Mouse (Mus musculus): ENCODE data around the gene Gata2. TPM values are rescaled to one million over a fixed set of nuclear protein-coding genes. Genes with fewer than 3 reads are reported as not detected.

Gene Gata2
- polyA plus RNA-seq, 1 experiment from 2014 or later = 28.3 TPM

GRCm38 (mm10) chr6:88190310-88191023 lies 3.2 kb upstream of the Gata2 start:
- Histone ChIP-seq H3K27me3 (ENCODE audit: control insufficient read depth, insufficient read depth, low read length) (peaks cover 72% of the 10 kb centered on the region), H3K4me2 (ENCODE audit: low read depth, low read length) (peak overlapping the region; percentile 13; the same call in 1 of the 2 replicates), H3K4me3 (ENCODE audit: low read depth, low read length) (peak overlapping the region; percentile 42), H3K36me3 (replicated peaks; ENCODE audit: control insufficient read depth, insufficient read depth, low read depth, low read length) (no peaks in the 10 kb centered on the region), H3K9me3 (replicated peaks; ENCODE audit: control insufficient read depth, low read length) (no peaks in the 10 kb centered on the region), H3K27ac (replicated peaks; ENCODE audit: low read depth, low read length) (no peak overlapping the region), H3K9ac (replicated peaks; ENCODE audit: low read length) (peak overlapping the region; percentile 18; the same call in 1 of the 2 replicates), H3K4me1 (ENCODE audit: control insufficient read depth, insufficient read depth, low read length) (peaks cover 15% of the 10 kb centered on the region)
- 2% methylated on average over 49 of the region's 49 CpGs for WGBS
- DNase-seq (ENCODE audit: low spot score) (no peak), ATAC-seq (replicated peaks; ENCODE audit: insufficient number of reproducible peaks, low FRiP score, low TSS enrichment, low read depth) (peak; percentile 17; the same call in 1 of the 2 replicates)

- Histone ChIP-seq H3K27me3 (ENCODE audit: control insufficient read depth, insufficient read depth, low read length) (peaks cover 76% of the 10 kb centered on the region), H3K4me1 (ENCODE audit: control insufficient read depth, insufficient read depth, low read length) (peaks cover 15% of the 10 kb centered on the region), H3K27ac (replicated peaks; ENCODE audit: low read depth, low read length) (no peak overlapping the region), H3K4me3 (ENCODE audit: low read depth, low read length) (no peak overlapping the region), H3K36me3 (replicated peaks; ENCODE audit: control insufficient read depth, insufficient read depth, low read depth, low read length) (no peaks in the 10 kb centered on the region), H3K9ac (replicated peaks; ENCODE audit: low read length) (no peak overlapping the region; the same call in 1 of the 2 replicates), H3K4me2 (ENCODE audit: low read depth, low read length) (no peak overlapping the region), H3K9me3 (replicated peaks; ENCODE audit: control insufficient read depth, low read length) (no peaks in the 10 kb centered on the region)
- no peak for DNase-seq (ENCODE audit: low spot score)
- ATAC-seq (replicated peaks; ENCODE audit: insufficient number of reproducible peaks, low FRiP score, low TSS enrichment, low read depth) = no peak
- WGBS = 8% methylated on average over 6 of the region's 6 CpGs
These were observed 2.7 kb upstream of the Gata2 start for GRCm38 (mm10) chr6:88191024-88191365.

GRCm38 (mm10) chr6:88191411-88192070 lies 2.1 kb upstream of the Gata2 start:
- Histone ChIP-seq H3K36me3 (replicated peaks; ENCODE audit: control insufficient read depth, insufficient read depth, low read depth, low read length) (no peaks in the 10 kb centered on the region), H3K4me2 (ENCODE audit: low read depth, low read length) (no peak overlapping the region), H3K27ac (replicated peaks; ENCODE audit: low read depth, low read length) (no peak overlapping the region), H3K9me3 (replicated peaks; ENCODE audit: control insufficient read depth, low read length) (no peaks in the 10 kb centered on the region), H3K4me3 (ENCODE audit: low read depth, low read length) (no peak overlapping the region), H3K27me3 (ENCODE audit: control insufficient read depth, insufficient read depth, low read length) (peaks cover 79% of the 10 kb centered on the region), H3K9ac (replicated peaks; ENCODE audit: low read length) (no peak overlapping the region), H3K4me1 (ENCODE audit: control insufficient read depth, insufficient read depth, low read length) (peaks cover 15% of the 10 kb centered on the region)
- 15% methylated on average over 4 of the region's 4 CpGs for WGBS
- DNase-seq (ENCODE audit: low spot score) (no peak), ATAC-seq (replicated peaks; ENCODE audit: insufficient number of reproducible peaks, low FRiP score, low TSS enrichment, low read depth) (no peak)

- Histone ChIP-seq H3K27me3 (ENCODE audit: control insufficient read depth, insufficient read depth, low read length) (peaks cover 89% of the 10 kb centered on the region), H3K4me2 (ENCODE audit: low read depth, low read length) (no peak overlapping the region), H3K9me3 (replicated peaks; ENCODE audit: control insufficient read depth, low read length) (no peaks in the 10 kb centered on the region), H3K27ac (replicated peaks; ENCODE audit: low read depth, low read length) (no peak overlapping the region), H3K36me3 (replicated peaks; ENCODE audit: control insufficient read depth, insufficient read depth, low read depth, low read length) (no peaks in the 10 kb centered on the region), H3K4me1 (ENCODE audit: control insufficient read depth, insufficient read depth, low read length) (peaks cover 21% of the 10 kb centered on the region), H3K9ac (replicated peaks; ENCODE audit: low read length) (no peak overlapping the region), H3K4me3 (ENCODE audit: low read depth, low read length) (no peak overlapping the region)
- 10% methylated on average over 8 of the region's 8 CpGs for WGBS
- no peak for ATAC-seq (replicated peaks; ENCODE audit: insufficient number of reproducible peaks, low FRiP score, low TSS enrichment, low read depth)
- DNase-seq (ENCODE audit: low spot score) = no peak
These were observed 935 bp upstream of the Gata2 start for GRCm38 (mm10) chr6:88192756-88193155.

GRCm38 (mm10) chr6:88194053-88194977 lies 624 bp downstream of the Gata2 start:
- ATAC-seq (replicated peaks; ENCODE audit: insufficient number of reproducible peaks, low FRiP score, low TSS enrichment, low read depth) = no peak
- no peak overlapping the region for H3K27ac ChIP-seq (replicated peaks; ENCODE audit: low read depth, low read length)
- H3K4me2 ChIP-seq (ENCODE audit: low read depth, low read length) = peak overlapping the region; percentile 83
- peak overlapping the region; percentile 55 for H3K9ac ChIP-seq (replicated peaks; ENCODE audit: low read length)
- peaks cover 21% of the 10 kb centered on the region for H3K4me1 ChIP-seq (ENCODE audit: control insufficient read depth, insufficient read depth, low read length)
- peak overlapping the region; percentile 38 for H3K4me3 ChIP-seq (ENCODE audit: low read depth, low read length)
- peak; percentile 61 for DNase-seq (ENCODE audit: low spot score)
- WGBS = 1% methylated on average over 58 of the region's 58 CpGs
- no peaks in the 10 kb centered on the region for H3K9me3 ChIP-seq (replicated peaks; ENCODE audit: control insufficient read depth, low read length)
- peaks cover 89% of the 10 kb centered on the region for H3K27me3 ChIP-seq (ENCODE audit: control insufficient read depth, insufficient read depth, low read length)
- H3K36me3 ChIP-seq (replicated peaks; ENCODE audit: control insufficient read depth, insufficient read depth, low read depth, low read length) = no peaks in the 10 kb centered on the region

- Histone ChIP-seq H3K36me3 (replicated peaks; ENCODE audit: control insufficient read depth, insufficient read depth, low read depth, low read length) (no peaks in the 10 kb centered on the region), H3K4me1 (ENCODE audit: control insufficient read depth, insufficient read depth, low read length) (peaks cover 18% of the 10 kb centered on the region), H3K9ac (replicated peaks; ENCODE audit: low read length) (peak overlapping the region; percentile 27; the same call in 1 of the 2 replicates), H3K27me3 (ENCODE audit: control insufficient read depth, insufficient read depth, low read length) (peaks cover 90% of the 10 kb centered on the region), H3K4me3 (ENCODE audit: low read depth, low read length) (no peak overlapping the region; the same call in 1 of the 2 replicates), H3K9me3 (replicated peaks; ENCODE audit: control insufficient read depth, low read length) (no peaks in the 10 kb centered on the region), H3K4me2 (ENCODE audit: low read depth, low read length) (peak overlapping the region; percentile 17; the same call in 1 of the 2 replicates), H3K27ac (replicated peaks; ENCODE audit: low read depth, low read length) (no peak overlapping the region)
- no peak for ATAC-seq (replicated peaks; ENCODE audit: insufficient number of reproducible peaks, low FRiP score, low TSS enrichment, low read depth)
- peak; percentile 10 for DNase-seq (ENCODE audit: low spot score)
- 5% methylated on average over 7 of the region's 7 CpGs for WGBS
These were observed 1.3 kb downstream of the Gata2 start for GRCm38 (mm10) chr6:88194978-88195325.

GRCm38 (mm10) chr6:88196054-88196732 lies 2.5 kb downstream of the Gata2 start:
- Histone ChIP-seq H3K27me3 (ENCODE audit: control insufficient read depth, insufficient read depth, low read length) (peaks cover 90% of the 10 kb centered on the region), H3K4me1 (ENCODE audit: control insufficient read depth, insufficient read depth, low read length) (peaks cover 12% of the 10 kb centered on the region), H3K9ac (replicated peaks; ENCODE audit: low read length) (peak overlapping the region; percentile 55), H3K36me3 (replicated peaks; ENCODE audit: control insufficient read depth, insufficient read depth, low read depth, low read length) (no peaks in the 10 kb centered on the region), H3K9me3 (replicated peaks; ENCODE audit: control insufficient read depth, low read length) (no peaks in the 10 kb centered on the region), H3K27ac (replicated peaks; ENCODE audit: low read depth, low read length) (no peak overlapping the region), H3K4me2 (ENCODE audit: low read depth, low read length) (peak overlapping the region; percentile 79), H3K4me3 (ENCODE audit: low read depth, low read length) (peak overlapping the region; percentile 47)
- DNase-seq (ENCODE audit: low spot score) (peak; percentile 30), ATAC-seq (replicated peaks; ENCODE audit: insufficient number of reproducible peaks, low FRiP score, low TSS enrichment, low read depth) (no peak)
- 1% methylated on average over 33 of the region's 33 CpGs for WGBS

All from embryonic facial prominence, embryonic 11.5 days (tissue).